Mouse (Mus musculus) cerebellum, adult 8-10 months (tissue): Measurements from ENCODE around the gene Ccdc113.
A peak's percentile ranks its signal among the peaks of the same experiment; 100 is the strongest.
"Not testable (repeated sequence)": the region's sequence is repeated elsewhere in the genome, so short reads cannot be mapped to it uniquely, and the experiment has no call there.

Experiments used
- DNase-seq: peaks from one replicate; pipeline ENCODE4 v3.0.0; 2022

Ccdc113 gene

GRCm38 (mm10) chr8:95542191-95542590 is 8.3 kb downstream of the Ccdc113 start:
- DNase-seq = no peak

- no peak for DNase-seq
These were observed 9.2 kb downstream of the Ccdc113 start for GRCm38 (mm10) chr8:95543065-95543464.

- DNase-seq = no peak
These were observed 11.9 kb downstream of the Ccdc113 start for GRCm38 (mm10) chr8:95545815-95546214.

- DNase-seq = no peak
These were observed 13.1 kb downstream of the Ccdc113 start for GRCm38 (mm10) chr8:95546986-95547385.

- DNase-seq = no peak
These were observed 14.0 kb downstream of the Ccdc113 start for GRCm38 (mm10) chr8:95547931-95548330.

GRCm38 (mm10) chr8:95549871-95550829 is 16.3 kb downstream of the Ccdc113 start:
- DNase-seq = no peak

- DNase-seq = no peak
These were observed 17.7 kb downstream of the Ccdc113 start for GRCm38 (mm10) chr8:95551577-95551976.

GRCm38 (mm10) chr8:95555963-95556362 is 22.1 kb downstream of the Ccdc113 start:
- DNase-seq = no peak

- no peak for DNase-seq
These were observed 32.3 kb downstream of the Ccdc113 start for GRCm38 (mm10) chr8:95566217-95566616.

- no peak for DNase-seq
These were observed 32.9 kb downstream of the Ccdc113 start for GRCm38 (mm10) chr8:95566809-95567208.

- no peak for DNase-seq
These were observed 39.3 kb downstream of the Ccdc113 start for GRCm38 (mm10) chr8:95573146-95573545.

- DNase-seq = no peak
These were observed 42.4 kb downstream of the Ccdc113 start, which contains the start of gene Prss54 for GRCm38 (mm10) chr8:95576240-95576639. TSS of gene Prss54 (minus strand) at chr8:95576340.

GRCm38 (mm10) chr8:95587339-95587738 is 53.5 kb downstream of the Ccdc113 start:
- no peak for DNase-seq

- DNase-seq = no peak
These were observed 55.4 kb downstream of the Ccdc113 start for GRCm38 (mm10) chr8:95589282-95589681.

GRCm38 (mm10) chr8:95590539-95590938 is 56.7 kb downstream of the Ccdc113 start:
- DNase-seq = no peak

GRCm38 (mm10) chr8:95592131-95592780 is 58.4 kb downstream of the Ccdc113 start:
- DNase-seq = no peak

GRCm38 (mm10) chr8:95593439-95594393 is 59.8 kb downstream of the Ccdc113 start:
- DNase-seq = no peak

- DNase-seq = no peak
These were observed 61.2 kb downstream of the Ccdc113 start for GRCm38 (mm10) chr8:95595131-95595530.

GRCm38 (mm10) chr8:95596841-95597241 is 63.0 kb downstream of the Ccdc113 start:
- DNase-seq = no peak

- peak; percentile 57 for DNase-seq
These were observed 66.0 kb downstream of the Ccdc113 start for GRCm38 (mm10) chr8:95599861-95600260.

GRCm38 (mm10) chr8:95601306-95601705 is 67.4 kb downstream of the Ccdc113 start:
- no peak for DNase-seq

GRCm38 (mm10) chr8:95602168-95602567 is 68.3 kb downstream of the Ccdc113 start:
- DNase-seq = no peak

GRCm38 (mm10) chr8:95606509-95606908 is 72.6 kb downstream of the Ccdc113 start:
- DNase-seq = not testable (repeated sequence)
